Mouse (Mus musculus) adipocyte (in vitro differentiated cells): ENCODE measurements around the gene Myoz1.

Experiments
- DNase-seq: peaks from one replicate; pipeline ENCODE4 v3.0.0-alpha.2; 2016; ENCODE audit warnings: low spot score

Myoz1 gene

GRCm38 (mm10) chr14:20672990-20673389 lies 16.6 kb upstream of the Myoz1 start:
- peak; percentile 57 for DNase-seq

- DNase-seq: peak; percentile 53
Measured at GRCm38 (mm10) chr14:20668154-20668810, 11.9 kb upstream of the Myoz1 start, which contains the start of gene Synpo2l. TSS of gene Synpo2l (minus strand) at chr14:20668354.

GRCm38 (mm10) chr14:20667469-20667868 lies 11.1 kb upstream of the Myoz1 start:
- no peak for DNase-seq

GRCm38 (mm10) chr14:20664436-20664835 lies 8.1 kb upstream of the Myoz1 start:
- no peak for DNase-seq

- no peak for DNase-seq
Measured at GRCm38 (mm10) chr14:20663601-20664000, 7.3 kb upstream of the Myoz1 start.

- no peak for DNase-seq
Measured at GRCm38 (mm10) chr14:20662740-20663139, 6.4 kb upstream of the Myoz1 start.

GRCm38 (mm10) chr14:20661661-20662331 lies 5.5 kb upstream of the Myoz1 start:
- DNase-seq: no peak

GRCm38 (mm10) chr14:20660827-20661660 lies 4.7 kb upstream of the Myoz1 start:
- peak; percentile 95 for DNase-seq

- DNase-seq: no peak
Measured at GRCm38 (mm10) chr14:20659687-20660086, 3.3 kb upstream of the Myoz1 start.

GRCm38 (mm10) chr14:20658902-20659301 lies 2.6 kb upstream of the Myoz1 start:
- DNase-seq: no peak

- DNase-seq: peak; percentile 62
Measured at GRCm38 (mm10) chr14:20658326-20658725, 2.0 kb upstream of the Myoz1 start.

GRCm38 (mm10) chr14:20655731-20656130 lies 609 bp downstream of the Myoz1 start:
- no peak for DNase-seq

GRCm38 (mm10) chr14:20654690-20655421 lies 1.5 kb downstream of the Myoz1 start:
- DNase-seq: no peak

- DNase-seq: no peak
Measured at GRCm38 (mm10) chr14:20651722-20652256, 4.6 kb downstream of the Myoz1 start.

GRCm38 (mm10) chr14:20651000-20651399 lies 5.3 kb downstream of the Myoz1 start:
- DNase-seq: no peak

- DNase-seq: no peak
Measured at GRCm38 (mm10) chr14:20646381-20646780, 10.0 kb downstream of the Myoz1 start.

- no peak for DNase-seq
Measured at GRCm38 (mm10) chr14:20645547-20645946, 10.8 kb downstream of the Myoz1 start.

GRCm38 (mm10) chr14:20641438-20641875 lies 14.9 kb downstream of the Myoz1 start:
- peak; percentile 25 for DNase-seq

GRCm38 (mm10) chr14:20640644-20641437 lies 15.5 kb downstream of the Myoz1 start, which contains the start of gene Usp54:
TSS of gene Usp54 (minus strand) at chr14:20641063.
- DNase-seq: peak; percentile 93

GRCm38 (mm10) chr14:20639918-20640619 lies 16.3 kb downstream of the Myoz1 start:
- no peak for DNase-seq
